Mouse (Mus musculus) fat pad, adult 2 months (tissue): ENCODE results near the gene Trpc3.
"Not testable (repeated sequence)": the region's sequence is repeated elsewhere in the genome, so short reads cannot be mapped to it uniquely, and the experiment has no call there.

Experiments
- DNase-seq: peaks from one replicate; pipeline ENCODE4 v3.0.0-alpha.2; 2011; ENCODE audit warnings: low read depth, low spot score; ENCODE audit errors: extremely low read depth

Gene Trpc3

DNA sequence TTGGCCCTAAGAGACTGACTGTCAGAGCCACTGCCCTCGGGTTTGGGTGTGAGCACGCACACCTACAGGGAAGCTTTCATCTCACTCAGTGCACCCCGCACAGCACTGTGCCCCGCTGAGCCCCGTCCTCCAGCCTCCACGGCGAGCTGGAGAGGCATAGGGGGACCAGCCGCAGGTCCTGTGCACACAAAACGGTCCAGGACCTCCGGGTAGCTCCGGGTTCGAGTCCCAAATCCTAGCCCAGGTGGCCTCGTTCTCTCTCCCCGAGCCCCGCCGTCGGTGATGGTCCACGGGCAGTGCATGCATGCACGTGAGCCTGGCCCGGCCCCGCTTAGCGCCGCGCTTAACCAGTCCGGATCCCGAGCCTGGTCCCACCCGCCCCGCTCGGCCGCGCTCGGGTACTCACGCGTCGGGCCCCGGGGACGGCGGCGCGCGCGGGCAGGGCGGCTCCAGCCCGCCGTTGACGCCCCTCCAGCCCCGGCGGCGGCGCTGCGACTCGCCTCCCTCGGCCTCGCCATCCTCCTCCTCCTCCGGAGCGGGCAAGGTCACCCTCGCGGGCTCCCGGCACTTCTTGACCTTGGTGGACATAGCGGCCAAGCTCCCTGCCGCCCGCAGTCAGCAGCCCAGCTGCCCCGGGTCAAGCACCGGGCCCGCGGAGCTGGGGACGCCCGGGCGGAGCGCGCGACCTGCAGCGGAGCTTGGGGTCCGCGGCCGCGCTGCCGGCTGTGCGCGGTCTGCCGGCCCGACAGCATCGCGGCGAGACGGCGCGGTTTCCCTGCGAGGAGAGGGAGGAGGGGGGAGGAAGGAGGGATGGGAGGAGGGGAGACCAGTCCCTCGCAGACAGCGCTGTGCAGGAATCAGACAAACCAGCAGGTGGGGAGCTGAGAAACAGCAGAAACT is at the start of gene Trpc3:
Trpc3 (minus strand) TSS at position 776 of the 900 bp plus-strand sequence.
- no peak for DNase-seq

DNA sequence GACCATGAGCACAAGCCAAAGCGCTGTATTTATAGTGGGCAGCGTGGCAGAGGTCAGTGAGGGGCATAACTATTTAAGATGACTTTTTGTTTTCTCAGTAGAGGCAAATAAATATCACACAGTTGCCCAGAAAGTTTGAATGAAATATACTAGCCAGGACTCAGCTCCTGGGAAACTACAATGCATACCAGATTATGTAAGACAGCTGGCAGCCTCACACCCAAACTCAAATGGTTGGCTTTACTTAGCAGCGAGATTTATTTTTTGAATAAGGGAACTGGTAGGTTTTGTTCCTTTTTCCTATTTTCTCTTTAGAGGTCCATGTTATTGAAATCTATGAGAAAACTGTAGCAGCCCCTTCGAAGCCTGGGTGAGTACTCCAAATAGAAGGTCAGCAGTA is 48.1 kb upstream of the Trpc3 start:
- no peak for DNase-seq

DNA sequence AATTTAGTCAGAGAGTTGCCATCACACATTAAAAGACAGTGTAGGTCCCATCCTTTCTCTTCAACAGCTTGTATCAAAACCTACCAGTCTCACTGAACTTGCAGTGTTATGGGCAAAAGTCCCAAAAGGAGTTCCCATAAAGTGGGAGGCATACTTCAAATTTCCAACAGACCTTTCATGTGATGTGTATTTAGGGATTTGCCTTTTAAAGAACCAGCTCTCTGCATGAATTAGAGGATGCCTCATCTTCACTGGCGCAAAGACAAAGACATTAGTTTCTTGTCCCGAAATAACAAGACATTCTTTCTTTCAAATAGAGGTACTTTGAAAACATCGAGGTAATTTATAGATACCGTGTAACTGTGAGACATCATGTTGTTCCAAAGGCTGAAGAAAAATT is 43.1 kb upstream of the Trpc3 start:
- DNase-seq: no peak

DNA sequence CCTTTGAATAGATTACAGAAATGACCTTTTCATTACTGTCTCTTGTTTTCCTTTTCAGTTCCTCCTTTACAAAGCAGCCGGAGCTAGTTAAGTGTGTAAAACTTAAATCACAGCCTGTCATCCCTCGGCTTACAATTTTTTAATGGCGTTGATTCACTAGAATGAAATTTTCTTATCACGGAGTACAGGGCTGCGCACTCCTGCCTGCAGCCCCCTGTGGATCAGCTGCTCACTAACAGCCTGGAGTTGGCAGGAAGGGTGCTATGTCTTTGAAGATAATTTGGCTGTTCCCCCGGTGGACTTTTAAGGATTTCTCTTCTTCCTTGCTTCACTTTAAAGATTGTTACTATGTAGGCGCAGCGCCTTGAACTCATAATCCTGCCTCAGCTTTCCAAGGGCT is 36.6 kb upstream of the Trpc3 start:
- DNase-seq: no peak

DNA sequence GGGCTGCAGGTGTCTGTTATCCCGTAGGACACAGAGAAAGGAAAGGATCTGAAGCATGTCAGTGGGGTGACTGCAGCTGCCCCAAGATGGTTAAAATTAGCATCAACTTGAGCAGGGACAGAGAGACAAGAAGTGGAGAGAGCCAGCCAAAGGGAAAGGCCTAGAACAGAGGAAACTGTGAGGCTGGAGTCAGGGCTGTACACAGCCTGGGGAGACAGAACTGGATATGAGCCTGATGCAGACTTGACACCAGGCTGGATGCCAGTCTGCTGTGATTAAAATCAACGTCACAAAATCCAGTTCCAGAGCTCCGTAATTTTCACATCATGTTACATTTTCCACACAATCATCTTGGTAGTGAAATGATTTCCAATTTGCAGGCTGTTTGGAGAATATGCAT is 31.9 kb upstream of the Trpc3 start:
- no peak for DNase-seq

DNA sequence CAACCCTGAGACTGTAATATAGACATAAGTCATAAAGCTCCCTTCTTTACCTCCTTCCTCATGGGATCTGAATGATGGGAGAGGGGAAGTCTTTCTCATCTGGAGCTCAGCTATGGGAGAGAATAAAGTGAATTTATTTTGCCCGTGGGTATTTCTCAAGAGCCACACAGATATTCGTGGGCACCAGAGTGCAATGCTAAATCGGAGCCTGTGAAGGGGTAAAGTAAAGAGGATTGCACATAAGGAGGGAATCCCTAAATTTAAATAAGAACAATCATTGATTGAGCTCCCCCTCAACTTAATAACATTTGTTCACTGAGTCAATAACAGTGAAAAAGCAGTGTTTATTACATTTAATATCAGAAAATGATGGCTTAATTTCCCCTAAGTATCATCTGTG is 19.6 kb upstream of the Trpc3 start:
- DNase-seq: no peak

DNA sequence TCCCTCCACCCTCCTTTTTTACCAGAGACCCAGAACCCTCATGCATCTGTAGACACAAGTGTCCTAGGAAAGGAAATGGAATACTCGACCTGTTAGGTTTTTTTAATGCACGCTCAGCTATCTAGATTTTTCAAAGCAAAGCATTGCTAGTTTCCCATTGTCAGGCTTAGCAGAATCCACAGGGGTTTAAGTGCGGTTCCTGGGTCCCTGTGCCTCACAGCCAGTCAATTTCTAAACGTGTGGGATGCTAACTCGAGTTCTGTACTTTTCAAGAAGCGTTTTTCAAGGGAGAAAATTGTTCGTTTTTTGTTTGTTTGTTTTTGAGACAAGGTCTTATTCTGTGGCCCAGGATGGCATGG is 304 bp upstream of the Trpc3 start:
- no peak for DNase-seq

DNA sequence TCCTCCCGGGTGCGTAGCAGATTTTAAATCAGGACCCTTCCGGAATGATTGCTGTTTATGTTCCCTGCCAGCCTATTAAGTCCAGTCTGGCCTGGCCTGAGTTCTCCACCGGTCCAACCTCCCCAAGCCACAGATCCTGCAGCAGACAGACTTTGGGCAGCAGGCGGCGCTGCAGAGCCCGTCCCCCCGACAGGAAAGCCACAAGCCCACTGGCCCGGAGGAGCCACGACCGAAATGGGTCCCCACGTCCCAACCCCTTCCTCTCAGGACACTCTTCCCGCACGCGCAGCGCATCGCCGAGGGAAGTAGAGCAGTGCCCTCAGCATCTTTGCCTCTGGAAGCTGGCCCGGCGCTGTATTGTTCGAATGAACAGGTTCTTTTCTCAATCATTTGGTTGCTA is 1.1 kb downstream of the Trpc3 start:
- DNase-seq: no peak

DNA sequence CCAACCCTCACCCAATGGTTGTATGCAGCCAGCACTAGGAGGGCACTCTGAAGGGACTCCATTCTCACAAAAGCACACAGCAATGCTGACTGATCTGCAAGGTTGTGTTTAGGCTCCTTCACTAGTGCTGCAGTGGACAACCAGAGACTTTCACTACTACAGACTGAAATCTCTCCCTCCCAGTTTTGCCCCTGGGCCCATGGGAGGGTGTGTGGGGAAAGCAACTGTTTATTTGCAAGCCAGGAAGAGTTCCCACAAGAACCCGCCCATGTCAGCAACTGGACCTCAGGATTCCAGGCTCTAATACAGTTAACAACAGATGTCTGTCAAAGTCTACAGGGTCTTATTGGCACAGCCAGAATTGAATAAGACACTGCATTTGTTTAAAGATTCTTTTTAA is 14.1 kb downstream of the Trpc3 start:
- DNase-seq: no peak

DNA sequence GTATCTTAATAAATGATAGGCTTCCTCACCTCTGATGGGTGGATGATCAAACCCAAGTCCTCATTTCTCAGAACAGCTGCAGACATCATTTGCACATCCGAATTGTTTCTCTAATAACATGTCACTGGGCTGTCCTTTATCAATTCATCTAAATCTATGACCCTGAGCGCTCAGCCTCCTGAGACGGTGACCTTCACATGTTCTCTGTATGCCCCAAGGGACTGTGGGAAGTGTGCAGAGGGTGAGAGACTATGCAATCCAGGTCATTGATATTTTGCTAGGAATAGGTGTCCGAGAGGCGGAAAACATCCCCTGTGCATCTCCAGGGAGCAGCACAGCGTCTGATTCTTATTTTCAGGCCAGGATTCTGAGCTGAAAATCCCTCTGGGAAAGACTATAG is 22.2 kb downstream of the Trpc3 start:
- DNase-seq: no peak

DNA sequence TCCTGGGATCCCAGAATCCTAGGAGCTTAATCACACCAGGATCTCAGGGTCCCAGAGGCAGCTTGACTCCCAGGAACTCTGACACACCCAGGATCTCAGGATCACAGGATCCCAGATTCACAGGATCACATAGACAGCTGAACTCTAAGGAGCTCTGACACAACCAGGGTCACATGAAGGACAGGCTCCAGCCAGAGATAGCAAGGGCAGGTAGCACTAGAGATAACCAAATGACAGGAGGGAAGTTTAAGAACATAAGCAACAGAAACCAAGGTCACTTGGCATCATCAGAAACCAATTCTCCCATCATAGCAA is 44.8 kb downstream of the Trpc3 start:
- DNase-seq: not testable (repeated sequence)

DNA sequence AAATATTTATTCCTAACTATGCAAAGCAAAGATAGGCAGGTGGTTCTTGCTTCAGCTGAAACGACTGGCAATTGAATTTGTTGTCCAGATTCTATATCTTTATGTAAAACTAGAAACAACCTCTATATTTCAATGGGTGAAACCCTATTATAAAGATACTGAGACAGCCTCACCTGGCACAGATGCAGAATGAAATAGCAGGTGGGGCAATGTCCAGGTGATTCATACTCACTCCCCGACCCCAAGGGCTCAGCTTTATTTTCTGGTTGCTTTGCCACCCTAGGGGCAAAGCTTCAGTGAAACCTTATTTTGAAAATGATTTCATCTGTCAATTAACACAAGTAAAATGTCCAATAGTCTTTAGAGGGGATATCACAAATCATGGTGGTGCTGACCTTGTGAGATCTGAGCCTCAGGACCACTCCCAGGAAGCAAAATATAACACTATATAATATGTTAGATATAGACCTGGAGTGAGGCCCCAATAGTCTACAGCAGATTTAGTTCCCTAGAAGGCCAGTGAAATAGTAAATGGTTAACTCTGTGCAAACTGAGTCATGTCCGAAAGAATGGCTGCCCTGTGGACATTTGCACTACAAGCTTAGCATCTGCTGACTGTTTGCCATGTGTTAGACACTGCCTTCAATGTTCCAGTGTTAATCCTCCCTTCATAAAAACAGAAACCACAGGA is 45.3 kb downstream of the Trpc3 start:
- DNase-seq: no peak

DNA sequence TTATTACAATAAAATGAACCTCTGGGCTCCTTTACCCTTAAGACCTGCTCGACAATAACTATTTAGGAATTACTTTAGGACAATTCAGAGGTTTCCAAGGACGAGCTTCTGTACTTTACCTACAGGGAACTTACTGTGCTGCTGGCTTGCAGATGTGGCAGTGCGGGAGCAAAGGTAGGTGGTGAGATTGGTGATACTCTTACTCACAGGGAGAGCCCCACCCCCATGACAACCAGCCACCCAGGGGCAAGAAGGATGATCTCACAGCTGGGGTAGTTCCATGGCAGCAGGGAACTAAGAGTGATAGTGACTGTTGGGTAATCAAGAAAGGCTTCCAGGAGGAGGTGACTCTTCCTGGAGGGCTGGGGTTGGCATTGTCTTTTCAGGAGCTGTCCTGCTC is 46.6 kb downstream of the Trpc3 start:
- DNase-seq: no peak

DNA sequence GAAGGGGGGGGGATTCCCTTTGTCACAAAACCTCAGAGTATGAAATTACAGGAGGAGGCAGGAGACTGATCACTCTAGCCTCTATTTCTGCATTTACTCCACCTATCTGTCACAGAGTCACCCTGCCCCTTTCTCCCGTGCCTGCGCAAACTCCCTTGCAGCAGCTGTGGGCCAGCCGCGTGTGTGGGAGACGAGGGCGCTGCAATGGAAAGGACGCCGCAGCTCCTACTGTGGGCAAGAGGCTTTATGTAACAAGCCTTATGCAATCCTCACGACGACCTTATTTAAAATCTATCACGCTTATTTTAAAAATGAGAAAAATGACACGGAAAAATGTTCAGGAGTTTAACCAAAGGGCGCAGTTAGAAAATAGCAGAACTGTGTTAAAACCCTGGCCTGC is 47.2 kb downstream of the Trpc3 start:
- DNase-seq: no peak

DNA sequence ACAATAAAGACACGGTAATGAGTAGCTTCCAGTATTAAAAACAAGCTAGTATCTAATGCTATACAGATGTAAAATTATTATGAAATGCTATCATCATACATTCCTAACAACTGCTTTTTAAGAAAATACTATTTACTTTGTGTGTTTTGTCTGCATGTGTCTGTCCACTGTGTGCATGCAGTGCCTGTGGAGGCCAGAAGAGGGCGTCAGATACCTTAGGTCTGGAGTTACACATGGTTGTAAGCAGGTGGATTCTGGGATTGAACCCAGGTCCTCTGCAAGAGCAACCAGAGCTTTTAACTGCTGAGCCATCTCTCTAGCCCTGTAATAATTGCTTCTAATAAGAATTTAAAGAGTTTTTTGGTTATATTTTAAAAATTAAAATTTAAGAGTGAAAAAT is 49.2 kb downstream of the Trpc3 start:
- DNase-seq: no peak

DNA sequence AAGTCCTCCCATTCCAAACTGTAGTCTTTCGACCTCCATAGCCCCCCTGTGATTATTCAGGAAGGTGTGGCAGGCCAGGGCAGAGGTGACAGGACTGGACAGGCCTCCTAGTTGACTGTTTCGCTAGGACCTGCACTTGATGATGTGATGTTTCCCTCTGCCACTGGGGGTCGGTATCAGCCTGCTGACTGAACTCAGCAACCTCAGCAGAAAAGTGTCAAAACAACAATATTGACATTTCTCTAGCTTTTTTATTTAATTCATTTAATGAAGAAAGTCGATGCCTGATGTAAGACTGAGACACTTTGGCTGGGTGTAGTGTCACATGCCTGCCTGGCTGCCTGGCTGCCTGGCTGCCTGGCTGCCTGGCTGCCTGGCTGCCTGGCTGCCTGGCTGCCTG is 54.5 kb downstream of the Trpc3 start:
- no peak for DNase-seq

DNA sequence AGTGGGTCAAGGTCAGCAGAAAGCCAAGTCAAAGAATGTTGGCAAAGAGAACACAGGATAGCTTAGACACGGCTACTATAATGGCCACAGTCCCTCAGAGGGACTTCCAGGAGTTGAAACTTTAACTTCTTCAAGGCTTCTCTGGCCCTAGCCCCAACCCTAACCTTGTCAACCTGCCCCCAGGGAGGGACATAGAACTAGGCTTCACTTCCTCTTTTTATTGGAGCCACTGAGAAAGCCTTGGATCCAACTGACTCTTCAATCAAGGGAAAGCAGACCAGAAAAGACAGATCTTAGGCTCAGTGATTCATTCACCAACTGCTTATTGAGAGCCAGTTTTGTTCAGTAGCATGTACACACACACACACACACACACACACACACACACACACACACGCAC is 63.2 kb downstream of the Trpc3 start:
- DNase-seq: no peak

DNA sequence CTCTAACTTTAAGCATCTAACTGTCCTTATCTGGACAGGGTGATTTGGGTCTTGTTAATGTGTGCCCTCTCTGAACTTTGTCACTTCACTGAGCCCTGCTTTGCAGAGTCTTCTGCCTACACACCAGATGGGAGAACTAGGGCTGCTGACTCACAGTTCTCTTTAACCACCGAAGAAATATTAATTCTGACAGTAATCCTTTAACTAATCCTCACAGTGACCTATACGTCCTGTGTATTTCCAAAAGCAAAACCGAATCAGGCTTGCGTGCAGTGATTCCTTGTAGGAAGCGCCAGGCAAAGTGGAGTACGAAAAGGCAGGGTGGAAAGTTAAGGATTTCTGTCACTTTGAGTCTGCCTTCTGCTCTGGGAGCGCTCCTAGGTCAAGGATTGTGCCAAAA is 71.8 kb downstream of the Trpc3 start:
- no peak for DNase-seq

DNA sequence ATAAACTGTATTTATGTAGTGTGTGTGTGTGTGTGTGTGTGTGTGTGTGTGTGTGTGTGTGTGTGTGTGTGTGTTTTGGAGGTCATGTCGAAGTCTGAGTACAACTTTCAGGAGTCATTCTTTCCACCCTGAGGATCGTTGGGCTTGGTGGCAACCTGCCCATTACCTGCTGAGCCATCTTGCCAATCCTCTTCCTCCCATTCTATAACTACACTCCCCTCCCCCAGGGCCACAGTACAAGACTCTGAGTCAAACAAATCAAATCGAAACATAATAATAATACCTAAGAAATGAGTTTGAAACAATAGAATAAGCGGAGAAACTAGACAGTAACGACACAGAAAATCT is 76.1 kb downstream of the Trpc3 start:
- no peak for DNase-seq

DNA sequence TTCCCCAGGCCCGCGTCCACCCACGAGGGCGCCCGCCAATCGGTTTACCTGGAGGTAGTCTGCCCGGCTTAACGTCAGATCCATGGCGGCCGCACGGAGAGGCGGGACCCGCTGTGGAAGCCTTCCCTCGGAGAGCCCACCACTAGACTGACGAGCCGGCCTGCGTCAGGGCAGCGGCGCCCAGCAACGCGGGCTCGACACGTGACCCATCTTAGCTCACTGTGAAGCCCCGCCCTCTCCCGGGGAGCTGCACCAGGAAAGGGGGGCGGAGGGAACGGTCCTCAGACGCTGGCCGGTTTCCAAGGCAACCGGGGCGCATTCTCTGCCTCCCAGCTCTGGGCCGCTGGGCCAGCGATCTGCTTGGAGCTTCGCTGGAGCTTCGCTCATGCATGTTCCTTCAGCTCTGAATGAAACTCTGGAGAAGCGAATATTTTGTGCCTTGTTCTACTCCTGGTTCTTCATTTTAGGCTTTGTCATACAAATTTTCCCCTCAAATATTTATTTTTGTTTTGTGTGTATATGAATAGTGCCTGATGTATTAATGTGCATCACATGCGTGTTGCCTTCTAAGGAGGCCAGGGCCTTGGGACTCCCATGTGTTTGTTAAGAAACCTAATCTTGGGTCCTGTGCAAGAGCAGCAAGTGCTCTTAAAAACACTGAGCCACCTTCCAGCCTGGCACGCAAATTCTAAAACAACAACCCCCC is 76.6 kb downstream of the Trpc3 start, which contains the start of gene Bbs7:
Bbs7 (minus strand) TSS at position 276 of the 706 bp plus-strand sequence.
- DNase-seq: no peak

DNA sequence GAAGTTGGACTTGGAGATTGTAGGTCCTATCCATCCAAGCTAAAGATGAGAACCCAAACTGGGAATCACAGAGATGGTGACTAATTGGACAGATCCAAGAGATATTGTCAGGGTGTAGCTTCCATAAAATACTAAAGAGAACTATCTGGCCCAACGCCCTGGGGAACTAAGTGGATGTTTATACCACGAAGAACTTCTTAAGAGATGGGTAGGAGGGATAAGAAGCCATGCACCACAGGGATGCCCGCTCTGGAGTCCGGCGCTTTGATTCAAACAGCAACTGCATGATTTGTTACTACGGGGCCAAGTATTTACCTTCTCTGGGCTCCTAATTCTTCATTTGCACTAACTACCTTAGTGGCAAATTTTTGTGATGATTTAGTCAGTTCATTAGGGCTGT is 77.3 kb downstream of the Trpc3 start:
- no peak for DNase-seq
